ENCODE assay signal across 8 mouse cellular contexts in the genomic region with DNA sequence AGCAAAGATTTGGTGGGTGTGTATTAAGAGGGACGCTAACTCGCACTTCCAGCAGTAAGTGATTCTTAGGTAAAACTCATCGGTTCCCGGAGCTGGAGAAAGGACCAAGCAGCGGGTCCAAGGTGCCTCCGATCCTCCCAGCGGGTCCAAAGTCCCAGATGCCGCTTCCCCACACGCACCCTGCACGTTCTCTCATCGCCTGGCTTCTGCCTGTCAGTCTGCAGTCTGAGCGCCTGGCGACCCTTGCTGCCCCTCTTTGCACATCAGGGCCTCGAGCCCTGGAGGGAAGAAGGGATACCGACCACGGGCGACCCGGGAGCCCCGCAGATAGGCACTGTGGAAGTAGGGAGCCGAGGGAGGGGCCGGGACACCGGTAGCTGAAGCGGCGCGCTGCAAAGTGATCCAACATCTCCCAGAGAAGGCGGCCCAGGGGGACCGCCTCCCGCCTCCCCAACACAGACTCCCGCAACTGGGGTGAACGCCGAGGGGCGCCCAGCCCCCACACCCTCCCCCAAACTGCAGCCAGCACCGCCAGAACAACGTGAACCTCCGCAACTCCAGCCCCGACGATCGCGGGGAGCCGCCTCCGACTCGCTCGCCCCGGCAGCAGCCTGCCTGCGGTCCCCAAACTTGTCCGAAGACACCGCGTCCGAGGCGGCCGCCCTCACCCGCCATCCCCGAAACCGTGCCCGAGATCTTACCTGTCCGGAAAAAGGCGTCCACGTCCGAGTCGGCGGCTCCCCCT. TPM values are rescaled to one million over a fixed set of nuclear protein-coding genes. Genes with fewer than 3 reads are reported as not detected.
DNase-seq lines count a peak whose midpoint lies in the region; ATAC-seq and TF ChIP-seq lines count a peak whose summit lies in the region.

No protein-coding gene starts in this region.

- no peaks in the 10 kb centered on the region for H3K27me3 ChIP-seq in heart, embryonic 14.5 days (ENCODE audit: control insufficient read depth, insufficient read depth, low read length)
- H3K27me3 ChIP-seq in kidney, embryonic 16.5 days (ENCODE audit: insufficient read depth, low read length): no peaks in the 10 kb centered on the region
- no peaks in the 10 kb centered on the region for H3K27me3 ChIP-seq in lung, embryonic 14.5 days (ENCODE audit: insufficient read depth, low read length)

- H3K9ac ChIP-seq in heart, embryonic 14.5 days (ENCODE audit: low read length): peak overlapping the region; percentile 90
- H3K9ac ChIP-seq in kidney, embryonic 16.5 days (replicated peaks; ENCODE audit: low read length): peak overlapping the region; percentile 94
- H3K9ac ChIP-seq in lung, embryonic 14.5 days: peak overlapping the region; percentile 96

- no peak for ATAC-seq in heart, embryonic 14.5 days (ENCODE audit: insufficient number of reproducible peaks, insufficient read depth, low FRiP score, low read depth)
- peak; percentile 28 for ATAC-seq in kidney, embryonic 16.5 days (ENCODE audit: low FRiP score, low TSS enrichment)
- peak; percentile 17; the same call in 1 of the 2 replicates for ATAC-seq in lung, embryonic 14.5 days (ENCODE audit: insufficient read depth)

- H3K27ac ChIP-seq in heart, embryonic 14.5 days (replicated peaks in 1 of 2; ENCODE audit: control insufficient read depth in 1 of 2, insufficient read depth in 1 of 2, low read depth in 2 of 2, low read length in 2 of 2): peak overlapping the region in 1 of 2 experiments; percentile 84; a peak in 2 of 4 replicates
- H3K27ac ChIP-seq in kidney, embryonic 16.5 days (ENCODE audit: low read length): peak overlapping the region; percentile 90; the same call in 1 of the 2 replicates
- peak overlapping the region; percentile 90; the same call in 1 of the 2 replicates for H3K27ac ChIP-seq in lung, embryonic 14.5 days (ENCODE audit: low read depth)

- H3K4me1 ChIP-seq in heart, embryonic 14.5 days (ENCODE audit: control insufficient read depth in 2 of 2, insufficient read depth in 2 of 2, low read length in 2 of 2): peaks cover 4 to 12% of the 10 kb centered on the region in 2 experiments; a peak in 3 of 4 replicates
- H3K4me1 ChIP-seq in kidney, embryonic 16.5 days (ENCODE audit: insufficient read depth, low read length): peaks cover 18% of the 10 kb centered on the region
- peaks cover 10% of the 10 kb centered on the region for H3K4me1 ChIP-seq in lung, embryonic 14.5 days (ENCODE audit: insufficient read depth)

- no peak for TF ChIP-seq CTCF in lung, embryonic 14.5 days (IDR thresholded peaks at IDR 0.05; ENCODE audit: low read depth)

- under 1% methylated on average over 57 of the region's 61 CpGs for WGBS in heart, embryonic 14.5 days
- WGBS in kidney, embryonic 16.5 days: under 1% methylated on average over 56 of the region's 61 CpGs
- WGBS in lung, embryonic 14.5 days: under 1% methylated on average over 59 of the region's 61 CpGs

- H3K36me3 ChIP-seq in heart, embryonic 14.5 days (ENCODE audit: control insufficient read depth, insufficient read depth, low read length): no peaks in the 10 kb centered on the region
- H3K36me3 ChIP-seq in kidney, embryonic 16.5 days (ENCODE audit: insufficient read depth, low read length): no peaks in the 10 kb centered on the region
- H3K36me3 ChIP-seq in lung, embryonic 14.5 days (ENCODE audit: insufficient read depth): no peaks in the 10 kb centered on the region

- peak overlapping the region; percentile 82 to 86 for H3K4me3 ChIP-seq in heart, embryonic 14.5 days (ENCODE audit: control insufficient read depth in 1 of 2, insufficient read depth in 1 of 2, low read depth in 1 of 2, low read length in 2 of 2)
- peak overlapping the region; percentile 92 for H3K4me3 ChIP-seq in kidney, embryonic 16.5 days (ENCODE audit: low read length)
- H3K4me3 ChIP-seq in lung, embryonic 14.5 days (ENCODE audit: low read depth, low read length): peak overlapping the region; percentile 80

- peak overlapping the region; percentile 95 for H3K4me2 ChIP-seq in heart, embryonic 14.5 days (ENCODE audit: low read length)
- peak overlapping the region; percentile 95 for H3K4me2 ChIP-seq in kidney, embryonic 16.5 days (replicated peaks; ENCODE audit: low read depth, low read length)
- peak overlapping the region; percentile 93 for H3K4me2 ChIP-seq in lung, embryonic 14.5 days

- peaks cover 1% of the 10 kb centered on the region; the same call in 1 of the 2 replicates for H3K9me3 ChIP-seq in heart, embryonic 14.5 days (ENCODE audit: control insufficient read depth, low read length)
- H3K9me3 ChIP-seq in kidney, embryonic 16.5 days (ENCODE audit: low read length): no peaks in the 10 kb centered on the region
- no peaks in the 10 kb centered on the region for H3K9me3 ChIP-seq in lung, embryonic 14.5 days (ENCODE audit: low read depth, low read length)

- DNase-seq in urinary bladder, postnatal 14 days (ENCODE audit: low spot score): peak; percentile 11
- no peak for DNase-seq in urinary bladder, postnatal 4 days (ENCODE audit: low spot score in 2 of 2)
- DNase-seq in embryo, embryonic 9.5 days (ENCODE audit: extremely low spot score): peak; percentile 69
- peak; percentile 52 for DNase-seq in lung, embryonic 14.5 days
- peak; percentile 51 for DNase-seq in retina, postnatal 1 day
- no peak for DNase-seq in frontal cortex, postnatal 25 days (ENCODE audit: low spot score in 2 of 2)

RNA-seq across cellular contexts. Expression of gene Kalrn, which starts 0.8 kb away (rescaled TPM):
- polyA plus RNA-seq in heart, embryonic 14.5 days (2014; fragmentation: Nextera tagmentation; extraction: Ambion mirVana): 33.0 and 33.4 TPM in 2 replicates
- polyA plus RNA-seq in kidney, embryonic 16.5 days (2015; fragmentation: Nextera tagmentation; extraction: Ambion mirVana): 15.2 and 16.5 TPM in 2 replicates
- 15.0 and 17.0 TPM in 2 replicates for polyA plus RNA-seq in lung, embryonic 14.5 days (2014; fragmentation: Nextera tagmentation; extraction: Ambion mirVana)

Comparison
In these comparisons a context has a peak if more than half of its experiments do, and no peak if none do; other contexts are left out.
1. DNase-seq: peak in urinary bladder, postnatal 14 days (single experiment), embryo, embryonic 9.5 days (single experiment), lung, embryonic 14.5 days (single experiment) and retina, postnatal 1 day (single experiment); none in urinary bladder, postnatal 4 days (0 of 2) and frontal cortex, postnatal 25 days (0 of 2).
2. Peak in every context shown above with its lines, with median percentiles within 50 percentile points of each other: H3K4me2 ChIP-seq, H3K4me3 ChIP-seq and H3K9ac ChIP-seq.